Mouse (Mus musculus) thymus, postnatal 4 days (tissue): ENCODE measurements around the gene Rpn2.

ENCODE experiments used
- DNase-seq: peaks from one replicate; pipeline ENCODE4 v3.0.0; 2021

The Rpn2 gene

DNA sequence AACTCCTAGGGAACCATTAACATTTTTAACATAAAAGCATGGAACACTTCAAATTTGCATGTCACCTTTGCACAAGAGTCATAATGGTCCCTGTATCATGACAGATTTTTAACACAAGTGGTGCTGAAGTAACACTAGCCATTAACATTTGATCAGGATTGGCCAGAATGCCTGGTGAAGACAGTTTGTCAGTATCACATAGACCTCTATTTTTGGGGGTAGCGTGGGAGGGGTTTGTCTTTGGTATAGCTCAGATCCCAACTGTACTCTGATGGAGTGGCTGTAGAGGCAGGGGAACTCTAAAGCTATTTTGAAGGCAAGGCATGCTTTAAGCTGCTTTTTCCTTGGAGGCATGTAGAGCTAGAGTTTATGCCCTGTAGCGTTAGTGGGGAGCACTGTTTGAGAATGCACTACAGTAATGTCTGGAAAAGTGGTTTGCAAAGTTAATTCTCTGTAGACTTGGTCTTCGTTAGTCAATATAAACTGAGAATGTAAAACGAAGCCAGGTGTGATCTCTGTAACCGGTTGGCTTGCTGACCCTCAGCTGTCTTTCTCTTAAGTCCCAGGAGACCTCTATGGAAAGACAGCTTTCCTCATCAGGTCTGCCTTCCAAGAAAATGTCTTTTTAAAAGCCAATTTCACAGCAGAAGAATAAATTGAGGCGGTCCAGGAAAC, 32.3 kb downstream of the Rpn2 start:
- DNase-seq: no peak

GRCm38 (mm10) chr2:157313718-157314117, 34.9 kb downstream of the Rpn2 start:
- DNase-seq: no peak

DNA sequence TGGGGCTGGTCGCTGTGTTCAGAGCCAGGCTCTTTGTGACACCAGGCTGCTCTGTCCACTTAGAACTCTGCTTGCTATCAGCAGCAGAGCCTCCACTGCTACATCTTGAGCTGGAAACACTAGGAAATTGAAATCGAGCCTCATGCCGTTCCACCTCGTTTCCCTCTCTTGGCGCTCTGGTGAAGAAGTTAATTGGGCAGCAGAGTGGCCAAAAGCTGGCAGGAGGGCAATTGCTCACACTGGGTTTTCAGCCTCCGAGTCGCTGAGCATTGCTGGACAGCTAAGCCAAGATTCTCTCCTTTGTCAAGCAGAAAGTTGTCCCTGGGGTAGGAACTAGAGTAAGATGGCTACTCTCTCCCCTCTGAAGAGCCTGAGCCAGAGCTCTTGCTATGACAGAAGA, 35.5 kb downstream of the Rpn2 start:
- no peak for DNase-seq

- DNase-seq: no peak
Observed at GRCm38 (mm10) chr2:157315486-157315885, 36.7 kb downstream of the Rpn2 start.

- DNase-seq: no peak
Observed at GRCm38 (mm10) chr2:157316358-157316933, 37.6 kb downstream of the Rpn2 start.

GRCm38 (mm10) chr2:157317220-157317619, 38.4 kb downstream of the Rpn2 start:
- DNase-seq: no peak

- no peak for DNase-seq
Observed at GRCm38 (mm10) chr2:157320135-157320534, 41.3 kb downstream of the Rpn2 start.

GRCm38 (mm10) chr2:157320886-157321285, 42.1 kb downstream of the Rpn2 start:
- DNase-seq: no peak

- no peak for DNase-seq
Observed at GRCm38 (mm10) chr2:157322029-157322766, 43.4 kb downstream of the Rpn2 start.

DNA sequence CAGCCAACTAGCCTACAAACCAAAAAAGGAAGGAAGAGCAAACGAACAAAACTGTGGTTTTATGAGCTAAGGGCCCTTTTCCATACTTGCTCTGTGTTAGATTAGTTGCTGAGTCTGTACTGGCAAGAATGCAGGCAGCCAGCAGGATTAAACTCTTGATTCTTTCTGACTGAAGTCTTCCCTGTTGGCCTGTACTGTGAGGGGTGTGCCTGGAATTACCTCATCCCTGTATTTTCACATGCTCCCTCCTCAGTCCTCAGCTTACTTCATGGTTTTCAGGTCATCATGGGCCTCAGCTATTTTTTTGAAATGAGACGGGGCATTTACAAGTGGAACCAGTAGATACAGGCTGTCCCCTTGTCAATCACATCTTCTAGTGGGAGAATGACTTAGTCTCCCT, 46.4 kb downstream of the Rpn2 start:
- DNase-seq: no peak

DNA sequence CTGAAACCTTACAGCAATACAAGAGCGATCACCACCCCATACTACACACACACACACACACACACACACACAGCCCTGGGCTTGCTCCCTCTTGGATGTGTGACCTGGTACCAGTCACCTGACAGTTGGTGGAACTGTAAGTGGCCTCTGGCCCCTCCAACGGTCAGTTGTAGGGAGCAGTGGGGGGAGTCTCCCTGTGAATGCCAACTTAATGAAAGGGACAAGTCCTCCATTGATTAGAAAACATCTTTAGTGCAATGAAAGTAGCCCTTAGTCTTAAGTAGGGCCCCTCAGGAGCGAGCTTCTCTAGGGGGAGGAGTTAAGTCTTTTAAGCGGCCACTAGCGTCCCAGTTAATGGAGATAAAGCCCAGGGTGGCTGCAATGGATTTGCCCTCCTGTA, 49.3 kb downstream of the Rpn2 start:
- no peak for DNase-seq

DNA sequence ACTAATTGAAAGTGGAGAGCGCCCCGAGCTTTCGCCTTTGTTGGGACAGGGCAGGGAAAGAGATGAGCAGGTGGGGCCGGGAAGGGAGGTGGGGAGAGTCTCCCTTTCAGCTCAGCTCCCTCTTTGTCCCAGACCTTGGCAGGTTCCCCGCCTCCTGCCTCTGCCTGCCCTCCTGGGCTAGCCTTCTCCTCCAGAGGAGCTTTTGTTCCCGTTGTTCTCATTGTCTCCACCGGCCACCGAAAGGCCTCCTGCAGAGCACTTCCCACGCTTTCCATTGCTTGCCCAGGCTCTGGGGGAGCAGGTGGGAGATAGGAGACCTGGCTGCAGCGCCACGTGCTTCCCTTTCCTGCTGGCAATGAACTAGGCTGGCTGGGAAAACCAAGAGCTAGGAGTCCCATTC, 49.8 kb downstream of the Rpn2 start:
- DNase-seq: no peak

DNA sequence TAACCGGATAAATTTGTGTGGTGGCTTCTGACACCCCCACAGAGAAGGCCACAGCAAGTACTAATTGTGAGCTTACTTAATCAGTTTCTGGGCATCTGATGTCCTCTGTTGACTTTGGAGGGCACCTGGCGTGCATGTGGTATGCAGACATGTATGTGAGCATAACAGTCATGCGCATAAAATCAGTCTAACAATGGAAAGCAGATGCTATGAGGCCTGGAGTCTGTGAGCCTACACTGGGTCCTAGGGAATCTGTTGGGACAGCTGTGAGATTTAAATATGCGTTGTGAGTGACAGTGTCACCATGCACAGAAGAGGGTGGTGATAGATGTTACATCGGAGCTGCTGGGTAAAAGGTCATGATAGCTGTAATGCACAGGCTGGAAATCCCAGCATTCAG, 53.2 kb downstream of the Rpn2 start:
- DNase-seq: no peak

DNA sequence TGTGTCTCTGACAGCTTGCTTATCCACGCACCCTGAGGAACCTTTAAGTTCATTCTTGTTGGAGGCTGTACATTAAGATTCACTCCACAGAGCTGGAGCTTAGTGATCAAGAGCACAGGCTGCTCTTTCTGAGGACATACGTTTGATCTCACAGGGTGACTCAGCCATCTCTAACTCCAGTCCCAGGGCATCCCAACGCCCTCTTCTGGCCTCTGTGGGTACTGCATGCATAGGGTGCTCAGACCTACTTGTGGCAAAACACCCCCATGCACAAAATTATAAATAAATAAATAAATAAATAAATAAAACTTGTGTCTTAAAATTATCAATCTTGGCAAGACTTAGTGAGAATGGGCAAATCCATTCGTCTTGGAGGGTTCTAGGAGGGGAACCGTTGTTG, 59.8 kb downstream of the Rpn2 start:
- DNase-seq: peak; percentile 81

DNA sequence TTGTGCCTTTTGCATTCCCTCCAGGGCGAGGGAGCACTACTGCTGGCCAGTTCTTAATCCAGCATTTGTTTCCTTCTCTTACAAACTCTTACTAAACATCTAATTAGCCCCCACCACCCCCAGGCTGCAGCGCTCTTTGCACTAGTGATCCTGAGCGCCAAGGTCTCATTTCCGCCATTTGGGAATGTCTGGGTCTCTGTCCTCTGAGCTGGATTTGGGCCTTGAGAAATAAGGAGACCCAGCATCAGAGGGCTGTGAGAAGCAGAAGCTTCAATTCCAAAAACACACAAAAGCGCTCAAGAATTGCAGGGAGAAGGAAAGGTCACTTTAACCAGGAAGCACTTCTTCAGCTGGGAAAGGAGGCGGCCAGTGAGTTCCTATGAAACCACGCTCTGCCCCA, 60.7 kb downstream of the Rpn2 start:
- no peak for DNase-seq

GRCm38 (mm10) chr2:157340221-157340741, 61.5 kb downstream of the Rpn2 start:
- DNase-seq: no peak

- DNase-seq: peak; percentile 87
Observed at GRCm38 (mm10) chr2:157341554-157342270, 62.9 kb downstream of the Rpn2 start.

DNA sequence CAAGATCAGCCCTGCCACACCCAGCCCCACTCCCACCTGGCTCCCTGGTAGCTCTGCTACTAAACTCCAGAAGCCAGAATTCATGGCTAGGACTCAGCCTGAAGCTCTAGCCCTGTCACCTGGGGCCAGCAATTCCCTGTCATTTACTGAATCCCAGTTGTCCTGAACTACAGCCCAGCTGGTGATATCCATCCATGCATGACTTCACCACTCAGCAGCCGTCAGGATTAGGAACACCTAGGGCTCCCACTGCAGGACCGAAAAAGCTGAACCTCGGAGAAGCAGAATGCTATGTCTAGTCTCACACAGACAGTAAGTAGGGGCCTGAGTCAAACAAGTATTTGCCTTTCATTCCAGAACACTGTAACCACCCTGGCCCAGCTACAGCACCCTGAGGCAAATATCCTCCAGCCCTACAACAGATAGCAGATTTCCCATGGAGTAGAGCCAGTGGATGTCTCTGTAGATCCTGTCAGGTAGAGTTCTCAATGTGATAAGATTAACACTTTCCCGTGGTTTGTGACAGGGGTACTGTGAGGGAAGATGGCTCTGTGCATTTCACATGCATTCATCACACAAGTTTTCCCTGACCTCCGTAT, 63.6 kb downstream of the Rpn2 start:
- no peak for DNase-seq

DNA sequence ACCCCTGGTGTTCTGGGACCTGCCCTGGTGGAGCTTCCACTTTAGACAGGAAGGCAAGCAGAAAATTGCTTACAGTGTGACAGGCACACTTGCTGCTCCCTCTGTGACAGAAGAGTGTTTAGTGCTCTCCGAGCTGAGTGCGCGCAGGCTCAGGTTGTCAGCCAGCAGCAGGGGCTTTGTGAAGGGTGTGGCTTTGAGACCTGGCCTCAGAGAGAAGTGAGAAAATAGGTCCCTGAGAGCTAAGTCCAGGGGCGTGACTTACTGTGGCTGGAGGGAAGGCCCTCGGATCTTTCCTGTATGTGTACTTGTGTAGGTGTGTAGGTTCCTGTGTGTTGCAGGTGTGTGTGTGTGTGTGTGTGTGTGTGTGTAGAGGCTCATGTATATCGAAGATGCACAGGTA, 64.5 kb downstream of the Rpn2 start:
- no peak for DNase-seq

GRCm38 (mm10) chr2:157347361-157348159, 68.7 kb downstream of the Rpn2 start, which contains the start of gene Ghrh:
TSS of gene Ghrh (minus strand) at chr2:157347506.
- no peak for DNase-seq

DNA sequence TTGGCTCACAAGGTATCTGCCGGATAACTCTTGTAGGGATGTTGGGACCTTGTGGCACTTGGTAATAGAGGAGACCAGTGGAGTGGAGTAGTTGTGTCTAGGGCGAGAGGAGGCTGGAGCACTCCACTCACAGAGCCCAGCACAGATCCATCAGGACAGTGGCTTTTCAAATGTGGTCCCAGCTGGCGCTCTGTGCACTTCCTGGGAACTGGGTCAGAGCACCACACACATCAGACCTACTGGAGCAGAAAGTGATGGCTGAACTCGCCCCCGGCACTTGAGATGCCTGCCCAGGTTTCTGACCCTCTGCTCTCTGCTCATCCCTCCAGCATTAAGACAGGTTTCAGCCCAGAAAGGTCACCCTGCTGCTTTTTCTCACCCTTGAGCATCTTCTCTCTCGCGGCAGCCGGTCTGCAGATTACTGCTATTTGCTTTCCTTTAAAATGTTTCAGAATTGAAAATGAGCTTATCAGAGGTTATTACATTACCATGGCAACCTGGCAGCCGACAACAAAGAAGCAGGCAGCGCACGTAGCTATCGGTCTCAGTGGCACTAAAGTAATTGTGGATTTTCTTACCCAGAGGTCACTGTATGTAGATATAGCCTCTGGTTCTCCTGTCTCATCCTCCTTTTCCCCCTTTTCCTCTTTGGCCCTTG, 70.4 kb downstream of the Rpn2 start:
- DNase-seq: no peak
